In the genomic region with DNA sequence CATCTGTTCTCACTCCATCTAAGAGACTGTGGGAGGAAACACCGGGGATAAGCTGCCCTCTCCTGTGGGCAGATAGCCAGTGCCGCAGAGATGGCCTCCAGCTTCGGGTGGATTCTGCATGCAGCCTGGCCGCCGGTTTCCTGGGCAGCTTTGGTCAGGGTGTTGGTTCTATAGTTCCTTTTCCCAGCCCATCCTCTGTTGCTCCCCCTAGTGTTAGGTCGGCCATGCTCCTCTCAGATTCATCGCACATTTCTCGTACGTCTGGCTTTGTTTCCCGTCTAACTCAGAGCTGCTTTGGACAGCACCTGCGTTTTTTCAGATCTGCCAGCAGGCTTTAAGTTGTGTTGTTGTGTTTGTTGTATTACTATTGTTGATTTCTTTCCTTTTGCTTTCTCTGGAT, we compare ENCODE assay signal across 10 mouse cellular contexts. TPM values are rescaled to one million over a fixed set of nuclear protein-coding genes. Genes with fewer than 3 reads are reported as not detected.
A peak's percentile ranks its signal among the peaks of the same experiment; 100 is the strongest.
DNase-seq lines count a peak whose midpoint lies in the region; ATAC-seq and TF ChIP-seq lines count a peak whose summit lies in the region.
"Had no signal": no experiment of that assay in that cellular context is flagged by ENCODE, and none has a peak within 500 bp of the region (broad histone marks: within the 10 kb centered on the region; RNA-seq: fewer than 3 reads in every experiment).

No protein-coding gene starts in this region.

- H3K27me3 ChIP-seq in heart, postnatal 0 days (ENCODE audit: control insufficient read depth, insufficient read depth, low read length), result no peaks in the 10 kb centered on the region
- H3K27me3 ChIP-seq in testis, adult 2 months (ENCODE audit: control insufficient read depth, insufficient read depth, low read length), result no peaks in the 10 kb centered on the region
- H3K27me3 ChIP-seq: lung, embryonic 15.5 days; stomach, embryonic 15.5 days had no signal

- intact Hi-C loops in heart, postnatal 25 days (cut with DNase I), result no loop called here

- H3K27ac ChIP-seq in heart, postnatal 0 days (ENCODE audit: low read depth), result no peak overlapping the region
- H3K27ac ChIP-seq in testis, adult 2 months (ENCODE audit: control insufficient read depth, insufficient read depth, low read depth, low read length), result no peak overlapping the region
- H3K27ac ChIP-seq: lung, embryonic 15.5 days; stomach, embryonic 15.5 days had no signal

- no peaks in the 10 kb centered on the region for H3K4me1 ChIP-seq in heart, postnatal 0 days (ENCODE audit: control insufficient read depth, insufficient read depth)
- H3K4me1 ChIP-seq in testis, adult 2 months (ENCODE audit: control insufficient read depth, insufficient read depth, low read length), result no peaks in the 10 kb centered on the region
- H3K4me1 ChIP-seq: lung, embryonic 15.5 days; stomach, embryonic 15.5 days had no signal

- ATAC-seq in heart, postnatal 0 days (ENCODE audit: insufficient read depth, low read depth), result no peak
- peak; percentile 42; the same call in 1 of the 2 replicates for ATAC-seq in granulocyte monocyte progenitor cell, adult 5-6 weeks (replicated peaks; ENCODE audit: poor library complexity, severe bottlenecking)

- H3K9ac ChIP-seq in heart, postnatal 0 days (replicated peaks; ENCODE audit: low read depth, low read length), result no peak overlapping the region
- H3K9ac ChIP-seq: lung, embryonic 15.5 days; stomach, embryonic 15.5 days had no signal

- WGBS in heart, postnatal 0 days, result 38% methylated on average over 11 of the region's 11 CpGs

- no peak for TF ChIP-seq POLR2A in testis, adult 2 months (IDR thresholded peaks at IDR 0.05; ENCODE audit: control insufficient read depth, low read depth, low read length)

- no peaks in the 10 kb centered on the region for H3K9me3 ChIP-seq in heart, postnatal 0 days (replicated peaks; ENCODE audit: control insufficient read depth, low read length)
- H3K9me3 ChIP-seq: lung, embryonic 15.5 days; stomach, embryonic 15.5 days had no signal

- H3K4me3 ChIP-seq in heart, postnatal 0 days (ENCODE audit: low read depth, low read length), result no peak overlapping the region
- H3K4me3 ChIP-seq in testis, adult 2 months (ENCODE audit: control insufficient read depth, low read depth, low read length), result no peak overlapping the region
- H3K4me3 ChIP-seq: lung, embryonic 15.5 days; stomach, embryonic 15.5 days had no signal

- peak; percentile 59 for TF ChIP-seq CTCF in heart, postnatal 0 days (IDR thresholded peaks at IDR 0.05; ENCODE audit: low read depth)
- TF ChIP-seq CTCF in testis, adult 2 months (IDR thresholded peaks at IDR 0.05; ENCODE audit: control insufficient read depth, insufficient read depth, insufficient replicate concordance, low read depth, low read length), result peak; percentile 46; the same call in 1 of the 2 replicates

- TF ChIP-seq EP300 in heart, postnatal 0 days (IDR thresholded peaks at IDR 0.05; ENCODE audit: low read depth), result no peak

- no peak for DNase-seq in heart, postnatal 0 days (ENCODE audit: low spot score)
- no peak for DNase-seq in heart, postnatal 25 days (ENCODE audit: low spot score)
- DNase-seq in testis, postnatal 10 days (ENCODE audit: low spot score), result no peak
- no peak for DNase-seq in urinary bladder, postnatal 14 days (ENCODE audit: low spot score)
- DNase-seq in frontal cortex, postnatal 10 days (ENCODE audit: low spot score in 2 of 2), result no peak
- DNase-seq in right cerebral cortex, adult 2 months (ENCODE audit: low spot score in 2 of 2), result no peak

- no peak overlapping the region for H3K4me2 ChIP-seq in heart, postnatal 0 days (ENCODE audit: low read depth, low read length)
- H3K4me2 ChIP-seq: lung, embryonic 15.5 days; stomach, embryonic 15.5 days had no signal

- H3K36me3 ChIP-seq in heart, postnatal 0 days (replicated peaks; ENCODE audit: control insufficient read depth, insufficient read depth, low read length), result peaks cover 58% of the 10 kb centered on the region
- H3K36me3 ChIP-seq in testis, adult 2 months (ENCODE audit: control insufficient read depth, insufficient read depth, low read length), result no peaks in the 10 kb centered on the region; the same call in 1 of the 2 replicates

RNA-seq across cellular contexts. Expression of a gene that starts 11.1 kb away (rescaled TPM):
- 0.65 and 2.1 TPM in 2 replicates for total RNA-seq in heart, postnatal 0 days (2014; rRNA removed; ENCODE audit: low replicate concordance)
- 6.3 and 9.2 TPM in 2 replicates for polyA plus RNA-seq in heart, postnatal 0 days (2015; fragmentation: Nextera tagmentation; extraction: Ambion mirVana)
- total RNA-seq in heart, postnatal 25 days (2021), result 1 to 10 TPM; 3.5 to 6.2 TPM
- polyA plus RNA-seq in testis, adult 2 months (2012; rRNA removed), result 6.5 and 8.3 TPM in 2 replicates
- 10.5 and 19.3 TPM in 2 replicates for total RNA-seq in granulocyte monocyte progenitor cell, adult 5-6 weeks (2014; fragmentation: Nextera tagmentation)
- 15.2 and 25.6 TPM in 2 replicates for total RNA-seq in granulocyte monocyte progenitor cell, adult 5-6 weeks (2017)

RNA-seq across cellular contexts. Expression of a gene that starts 33.9 kb away (rescaled TPM):
- 24.7 and 25.9 TPM in 2 replicates for total RNA-seq in heart, postnatal 0 days (2014; rRNA removed; ENCODE audit: low replicate concordance)
- polyA plus RNA-seq in heart, postnatal 0 days (2015; fragmentation: Nextera tagmentation; extraction: Ambion mirVana), result 6.2 and 6.4 TPM in 2 replicates
- total RNA-seq in heart, postnatal 25 days (2021), result 10 to 100 TPM; 12.5 to 14.3 TPM
- polyA plus RNA-seq in testis, adult 2 months (2012; rRNA removed), result 17.8 and 21.7 TPM in 2 replicates
- 11.2 and 20.1 TPM in 2 replicates for total RNA-seq in granulocyte monocyte progenitor cell, adult 5-6 weeks (2014; fragmentation: Nextera tagmentation)
- total RNA-seq in granulocyte monocyte progenitor cell, adult 5-6 weeks (2017), result 10.1 and 14.8 TPM in 2 replicates

RNA-seq across cellular contexts. Expression of a gene that starts 34.5 kb away (rescaled TPM):
- total RNA-seq in heart, postnatal 0 days (2014; rRNA removed; ENCODE audit: low replicate concordance), result 20.6 and 29.2 TPM in 2 replicates
- polyA plus RNA-seq in heart, postnatal 0 days (2015; fragmentation: Nextera tagmentation; extraction: Ambion mirVana), result 24.2 and 25.8 TPM in 2 replicates
- total RNA-seq in heart, postnatal 25 days (2021), result 10 to 100 TPM; 12.6 to 14.2 TPM
- polyA plus RNA-seq in testis, adult 2 months (2012; rRNA removed), result 39.5 and 40.7 TPM in 2 replicates
- 67.2 and 71.0 TPM in 2 replicates for total RNA-seq in granulocyte monocyte progenitor cell, adult 5-6 weeks (2014; fragmentation: Nextera tagmentation)
- total RNA-seq in granulocyte monocyte progenitor cell, adult 5-6 weeks (2017), result 164 and 182 TPM in 2 replicates
